Mouse (Mus musculus) hindbrain, embryonic 14.5 days (tissue): Measurements from ENCODE around the gene Srpk3. TPM values are rescaled to one million over a fixed set of nuclear protein-coding genes. Genes with fewer than 3 reads are reported as not detected.

Experiments used
- polyA plus RNA-seq: library from polyadenylated mRNA; unstranded; fragments of >200 nt; fragmentation: Nextera tagmentation; extraction: Ambion mirVana; gene quantifications from 2 replicates; pipeline ENCODE4 v1.2.1, GENCODE M21; 2014

The Srpk3 gene
- polyA plus RNA-seq, 1 experiment from 2014 or later: 1.8 TPM

Other genes starting within 250 kb of the Srpk3 start
- gene Dusp9, start 135.0 kb upstream of the Srpk3 start, polyA plus RNA-seq: 0.25 and 0.39 TPM in 2 replicates
- 154 and 160 TPM in 2 replicates for gene Pnck, start 114.3 kb upstream of the Srpk3 start, polyA plus RNA-seq
- gene Slc6a8, start 101.3 kb upstream of the Srpk3 start, polyA plus RNA-seq: 7.9 and 8.2 TPM in 2 replicates
- 135 and 141 TPM in 2 replicates for gene Bcap31, start 58.2 kb upstream of the Srpk3 start, polyA plus RNA-seq
- 8.3 and 10.2 TPM in 2 replicates for gene Abcd1, start 57.8 kb upstream of the Srpk3 start, polyA plus RNA-seq
- gene Plxnb3, start 17.3 kb upstream of the Srpk3 start, polyA plus RNA-seq: 0.59 TPM in 2 replicates
- 260 TPM in 2 replicates for gene Idh3g, start 12.5 kb downstream of the Srpk3 start, polyA plus RNA-seq
- gene Ssr4, start 12.6 kb downstream of the Srpk3 start, polyA plus RNA-seq: 151 and 176 TPM in 2 replicates
- 5.5 and 6.4 TPM in 2 replicates for gene Pdzd4, start 50.6 kb downstream of the Srpk3 start, polyA plus RNA-seq
- gene Avpr2, start 117.7 kb downstream of the Srpk3 start, polyA plus RNA-seq: 0.39 TPM in 1 of 2 replicates, not detected in the other
- gene L1cam, start 121.7 kb downstream of the Srpk3 start, polyA plus RNA-seq: 135 and 147 TPM in 2 replicates
- gene Arhgap4, start 147.5 kb downstream of the Srpk3 start, polyA plus RNA-seq: 3.0 and 3.1 TPM in 2 replicates
- 86.8 and 98.0 TPM in 2 replicates for gene Naa10, start 147.5 kb downstream of the Srpk3 start, polyA plus RNA-seq
- gene Renbp, start 156.4 kb downstream of the Srpk3 start, polyA plus RNA-seq: 11.3 and 15.4 TPM in 2 replicates
- gene Hcfc1, start 192.0 kb downstream of the Srpk3 start, polyA plus RNA-seq: 55.3 and 57.3 TPM in 2 replicates
- 30.9 and 31.2 TPM in 2 replicates for gene Irak1, start 249.5 kb downstream of the Srpk3 start, polyA plus RNA-seq